Mouse (Mus musculus) hindbrain, embryonic 13.5 days (tissue): ENCODE measurements around the gene Aldh1a7. TPM values are rescaled to one million over a fixed set of nuclear protein-coding genes. Genes with fewer than 3 reads are reported as not detected.

Experiments used
- ATAC-seq: fragments of 200-750 bp; cut with Nextera tagmentation; 2 replicates; pipeline ENCODE4 v1.8.0; 2017; ENCODE audit warnings: moderate TSS enrichment; ENCODE audit not compliant: low FRiP score
- H3K27ac ChIP-seq: fragments of 300-500 bp; sonication (generic); 2 replicates; pipeline ENCODE4 v1.5.1; 2015; ENCODE audit warnings: inconsistent platforms, mild to moderate bottlenecking, moderate library complexity
- H3K27me3 ChIP-seq: fragments of 300-500 bp; sonication (generic); 2 replicates; pipeline ENCODE4 v1.6.1; 2015; ENCODE audit warnings: mild to moderate bottlenecking, inconsistent platforms
- H3K36me3 ChIP-seq: fragments of 300-500 bp; sonication (generic); 2 replicates; pipeline ENCODE4 v1.6.1; 2015; ENCODE audit warnings: mild to moderate bottlenecking, inconsistent platforms
- H3K4me1 ChIP-seq: fragments of 300-500 bp; sonication (generic); replicated peaks from 2 replicates; pipeline ENCODE4 v1.6.1; 2015; ENCODE audit warnings: inconsistent platforms
- H3K4me2 ChIP-seq: fragments of 300-500 bp; sonication (generic); 2 replicates; pipeline ENCODE4 v1.6.1; 2015; ENCODE audit warnings: inconsistent platforms, mild to moderate bottlenecking, moderate library complexity
- H3K4me3 ChIP-seq: fragments of 300-500 bp; sonication (generic); 2 replicates; pipeline ENCODE4 v1.5.1; 2015; ENCODE audit warnings: mild to moderate bottlenecking, inconsistent platforms
- H3K9ac ChIP-seq: fragments of 300-500 bp; sonication (generic); 2 replicates; pipeline ENCODE4 v1.6.1; 2015; ENCODE audit warnings: mild to moderate bottlenecking, inconsistent platforms
- H3K9me3 ChIP-seq: fragments of 300-500 bp; sonication (generic); 2 replicates; pipeline ENCODE4 v1.6.1; 2016; ENCODE audit warnings: inconsistent platforms
- WGBS: fragments of 180-500 bp; shearing (Covaris S2); methylation state at CpG from one replicate; pipeline ENCODE4 v1.1.7; 2015; 5-methylcytosine and 5-hydroxymethylcytosine counted together
- polyA plus RNA-seq: library from polyadenylated mRNA; unstranded; fragments of >200 nt; fragmentation: Nextera tagmentation; extraction: Ambion mirVana; gene quantifications from 2 replicates; pipeline ENCODE4 v1.2.1, GENCODE M21; 2015

Aldh1a7 gene
- 2.1 and 2.4 TPM in 2 replicates for polyA plus RNA-seq

GRCm38 (mm10) chr19:20727381-20727780 lies at the start of gene Aldh1a7:
Gene Aldh1a7, minus strand, starts transcription at chr19:20727562.
- no peak for ATAC-seq
- 71% methylated on average over 2 of the region's 2 CpGs for WGBS

GRCm38 (mm10) chr19:20775681-20776080 lies 48.3 kb upstream of the Aldh1a7 start:
- Histone ChIP-seq H3K36me3 (no peaks in the 10 kb centered on the region), H3K27me3 (no peaks in the 10 kb centered on the region), H3K4me2 (no peak overlapping the region), H3K4me1 (no peaks in the 10 kb centered on the region), H3K9ac (no peak overlapping the region), H3K9me3 (no peaks in the 10 kb centered on the region), H3K4me3 (no peak overlapping the region), H3K27ac (no peak overlapping the region)
- no peak for ATAC-seq
- WGBS = 81% methylated on average over 2 of the region's 2 CpGs

More at GRCm38 (mm10) chr19:20727381-20727780, at the start of gene Aldh1a7:
- no peaks in the 10 kb centered on the region for H3K4me1 ChIP-seq
- no peaks in the 10 kb centered on the region for H3K27me3 ChIP-seq
- H3K9ac ChIP-seq = no peak within 1 kb of the TSS
- no peaks in the 10 kb centered on the region for H3K9me3 ChIP-seq
- H3K4me3 ChIP-seq = no peak within 1 kb of the TSS
- H3K4me2 ChIP-seq = no peak within 1 kb of the TSS
- no peaks in the 10 kb centered on the region for H3K36me3 ChIP-seq
- H3K27ac ChIP-seq = no peak within 1 kb of the TSS

GRCm38 (mm10) chr19:20773941-20774340 lies 46.6 kb upstream of the Aldh1a7 start:
- Histone ChIP-seq H3K9ac (no peak overlapping the region), H3K27me3 (no peaks in the 10 kb centered on the region), H3K4me1 (no peaks in the 10 kb centered on the region), H3K9me3 (no peaks in the 10 kb centered on the region), H3K4me2 (no peak overlapping the region), H3K27ac (no peak overlapping the region), H3K36me3 (no peaks in the 10 kb centered on the region), H3K4me3 (no peak overlapping the region)
- ATAC-seq = no peak
- WGBS = 90% methylated on average over 7 of the region's 7 CpGs

- Histone ChIP-seq H3K4me3 (no peak overlapping the region), H3K4me1 (no peaks in the 10 kb centered on the region), H3K9ac (no peak overlapping the region), H3K27me3 (no peaks in the 10 kb centered on the region), H3K9me3 (no peaks in the 10 kb centered on the region), H3K36me3 (no peaks in the 10 kb centered on the region), H3K4me2 (no peak overlapping the region), H3K27ac (no peak overlapping the region)
- peak; percentile 74; the same call in 1 of the 2 replicates for ATAC-seq
- 17% methylated on average over 1 of the region's 1 CpGs for WGBS
These were observed 36.9 kb upstream of the Aldh1a7 start for GRCm38 (mm10) chr19:20764214-20764613.

GRCm38 (mm10) chr19:20761675-20762426 lies 34.5 kb upstream of the Aldh1a7 start:
- 68% methylated on average over 4 of the region's 4 CpGs for WGBS
- H3K4me3 ChIP-seq = no peak overlapping the region
- H3K4me2 ChIP-seq = no peak overlapping the region
- H3K4me1 ChIP-seq = no peaks in the 10 kb centered on the region
- H3K36me3 ChIP-seq = no peaks in the 10 kb centered on the region
- H3K9me3 ChIP-seq = no peaks in the 10 kb centered on the region
- H3K9ac ChIP-seq = no peak overlapping the region
- no peaks in the 10 kb centered on the region for H3K27me3 ChIP-seq
- no peak overlapping the region for H3K27ac ChIP-seq
- no peak for ATAC-seq

- Histone ChIP-seq H3K9ac (no peak overlapping the region), H3K36me3 (no peaks in the 10 kb centered on the region), H3K4me2 (no peak overlapping the region), H3K27ac (no peak overlapping the region), H3K4me1 (no peaks in the 10 kb centered on the region), H3K27me3 (no peaks in the 10 kb centered on the region), H3K4me3 (no peak overlapping the region), H3K9me3 (no peaks in the 10 kb centered on the region)
- 64% methylated on average over 3 of the region's 3 CpGs for WGBS
- no peak for ATAC-seq
These were observed 33.8 kb upstream of the Aldh1a7 start for GRCm38 (mm10) chr19:20761119-20761518.

GRCm38 (mm10) chr19:20744630-20745029 lies 17.3 kb upstream of the Aldh1a7 start:
- ATAC-seq = no peak
- H3K36me3 ChIP-seq = no peaks in the 10 kb centered on the region
- whole genome bisulfite sequencing = 87% methylated on average over 1 of the region's 1 CpGs
- H3K9ac ChIP-seq = no peak overlapping the region
- no peaks in the 10 kb centered on the region for H3K9me3 ChIP-seq
- H3K27ac ChIP-seq = no peak overlapping the region
- H3K4me3 ChIP-seq = no peak overlapping the region
- no peaks in the 10 kb centered on the region for H3K27me3 ChIP-seq
- H3K4me1 ChIP-seq = no peaks in the 10 kb centered on the region
- no peak overlapping the region for H3K4me2 ChIP-seq

- Histone ChIP-seq H3K4me2 (no peak overlapping the region), H3K36me3 (no peaks in the 10 kb centered on the region), H3K9me3 (no peaks in the 10 kb centered on the region), H3K27ac (no peak overlapping the region), H3K9ac (no peak overlapping the region), H3K4me3 (no peak overlapping the region), H3K4me1 (no peaks in the 10 kb centered on the region), H3K27me3 (no peaks in the 10 kb centered on the region)
- 96% methylated on average over 1 of the region's 1 CpGs for WGBS
- ATAC-seq = no peak
These were observed 916 bp upstream of the Aldh1a7 start for GRCm38 (mm10) chr19:20728278-20728677.

GRCm38 (mm10) chr19:20722913-20723312 lies 4.4 kb downstream of the Aldh1a7 start:
- WGBS = 82% methylated on average over 2 of the region's 2 CpGs
- Histone ChIP-seq H3K36me3 (no peaks in the 10 kb centered on the region), H3K27ac (no peak overlapping the region), H3K9ac (no peak overlapping the region), H3K4me2 (no peak overlapping the region), H3K9me3 (no peaks in the 10 kb centered on the region), H3K27me3 (no peaks in the 10 kb centered on the region), H3K4me1 (no peaks in the 10 kb centered on the region), H3K4me3 (no peak overlapping the region)
- ATAC-seq = no peak

- Histone ChIP-seq H3K27me3 (no peaks in the 10 kb centered on the region), H3K27ac (no peak overlapping the region), H3K4me2 (no peak overlapping the region), H3K36me3 (no peaks in the 10 kb centered on the region), H3K9me3 (no peaks in the 10 kb centered on the region), H3K4me3 (no peak overlapping the region), H3K4me1 (no peaks in the 10 kb centered on the region), H3K9ac (no peak overlapping the region)
- WGBS = 92% methylated on average over 2 of the region's 2 CpGs
- ATAC-seq = no peak
These were observed 7.1 kb downstream of the Aldh1a7 start for GRCm38 (mm10) chr19:20720298-20720697.

- 79% methylated on average over 3 of the region's 3 CpGs for WGBS
- Histone ChIP-seq H3K4me3 (no peak overlapping the region), H3K9me3 (no peaks in the 10 kb centered on the region), H3K4me1 (no peaks in the 10 kb centered on the region), H3K9ac (no peak overlapping the region), H3K36me3 (no peaks in the 10 kb centered on the region), H3K27ac (no peak overlapping the region), H3K4me2 (no peak overlapping the region), H3K27me3 (no peaks in the 10 kb centered on the region)
- ATAC-seq = no peak
These were observed 11.7 kb downstream of the Aldh1a7 start for GRCm38 (mm10) chr19:20715617-20716016.

GRCm38 (mm10) chr19:20715093-20715492 lies 12.3 kb downstream of the Aldh1a7 start:
- H3K27ac ChIP-seq = no peak overlapping the region
- 97% methylated on average over 1 of the region's 1 CpGs for WGBS
- H3K4me3 ChIP-seq = no peak overlapping the region
- no peak overlapping the region for H3K4me2 ChIP-seq
- H3K9ac ChIP-seq = no peak overlapping the region
- no peaks in the 10 kb centered on the region for H3K36me3 ChIP-seq
- no peak for ATAC-seq
- H3K27me3 ChIP-seq = no peaks in the 10 kb centered on the region
- no peaks in the 10 kb centered on the region for H3K4me1 ChIP-seq
- H3K9me3 ChIP-seq = no peaks in the 10 kb centered on the region

- Histone ChIP-seq H3K27me3 (no peaks in the 10 kb centered on the region), H3K4me3 (no peak overlapping the region), H3K4me2 (no peak overlapping the region), H3K36me3 (no peaks in the 10 kb centered on the region), H3K9ac (no peak overlapping the region), H3K4me1 (no peaks in the 10 kb centered on the region), H3K27ac (no peak overlapping the region), H3K9me3 (no peaks in the 10 kb centered on the region)
- WGBS = 89% methylated on average over 4 of the region's 4 CpGs
- no peak for ATAC-seq
These were observed 12.8 kb downstream of the Aldh1a7 start for GRCm38 (mm10) chr19:20714543-20714942.
